Mouse (Mus musculus) cerebellum, adult 9-10 months (tissue): ENCODE measurements around the gene Tlr2.

Experiments
- DNase-seq: peaks from one replicate; pipeline ENCODE4 v3.0.0; 2022

Gene Tlr2

GRCm38 (mm10) chr3:83827684-83828083 lies 13.9 kb downstream of the Tlr2 start:
- DNase-seq, result no peak

- no peak for DNase-seq
These were observed 17.8 kb downstream of the Tlr2 start for GRCm38 (mm10) chr3:83823774-83824173.

- DNase-seq, result no peak
These were observed 25.1 kb downstream of the Tlr2 start for GRCm38 (mm10) chr3:83816372-83816925.

GRCm38 (mm10) chr3:83812863-83813262 lies 28.7 kb downstream of the Tlr2 start:
- peak; percentile 4 for DNase-seq

GRCm38 (mm10) chr3:83811987-83812386 lies 29.6 kb downstream of the Tlr2 start:
- no peak for DNase-seq

- DNase-seq, result no peak
These were observed 33.1 kb downstream of the Tlr2 start for GRCm38 (mm10) chr3:83808483-83808882.

GRCm38 (mm10) chr3:83801649-83802155 lies 39.9 kb downstream of the Tlr2 start:
- DNase-seq, result no peak

- no peak for DNase-seq
These were observed 42.1 kb downstream of the Tlr2 start for GRCm38 (mm10) chr3:83799486-83799885.

- DNase-seq, result peak; percentile 5
These were observed 43.7 kb downstream of the Tlr2 start for GRCm38 (mm10) chr3:83797828-83798227.

- no peak for DNase-seq
These were observed 44.5 kb downstream of the Tlr2 start for GRCm38 (mm10) chr3:83797098-83797497.

- no peak for DNase-seq
These were observed 50.1 kb downstream of the Tlr2 start for GRCm38 (mm10) chr3:83791444-83791843.

- no peak for DNase-seq
These were observed 51.7 kb downstream of the Tlr2 start for GRCm38 (mm10) chr3:83789651-83790451.

GRCm38 (mm10) chr3:83787776-83788305 lies 53.7 kb downstream of the Tlr2 start:
- DNase-seq, result no peak

- DNase-seq, result no peak
These were observed 54.5 kb downstream of the Tlr2 start for GRCm38 (mm10) chr3:83787086-83787485.
